Mouse (Mus musculus): ENCODE results near the gene Itgal.
"Not testable (repeated sequence)": the region's sequence is repeated elsewhere in the genome, so short reads cannot be mapped to it uniquely, and the experiment has no call there.

Gene Itgal

DNA sequence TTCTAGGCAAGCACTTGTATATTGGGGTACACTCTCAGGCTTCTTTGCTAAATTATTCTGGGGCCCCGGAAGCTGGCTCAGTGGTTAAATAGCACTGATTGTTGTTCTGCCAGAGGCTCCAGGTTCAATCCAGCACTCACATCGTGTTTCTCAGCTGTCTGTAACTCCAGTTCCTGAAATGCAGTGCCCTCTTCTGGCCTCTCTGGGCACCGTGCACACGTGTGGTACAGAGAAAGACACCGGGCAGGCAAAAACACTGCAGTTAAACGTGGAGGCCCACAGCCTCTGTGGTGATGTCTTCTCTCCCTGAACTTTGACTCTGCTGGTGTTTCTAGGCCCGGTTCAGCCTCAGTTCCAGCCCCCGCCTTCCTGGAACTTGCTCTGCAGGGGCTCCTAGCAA, 17.7 kb upstream of the Itgal start:
- peak; percentile 80 for DNase-seq (ENCODE audit: low read depth, low spot score)

DNA sequence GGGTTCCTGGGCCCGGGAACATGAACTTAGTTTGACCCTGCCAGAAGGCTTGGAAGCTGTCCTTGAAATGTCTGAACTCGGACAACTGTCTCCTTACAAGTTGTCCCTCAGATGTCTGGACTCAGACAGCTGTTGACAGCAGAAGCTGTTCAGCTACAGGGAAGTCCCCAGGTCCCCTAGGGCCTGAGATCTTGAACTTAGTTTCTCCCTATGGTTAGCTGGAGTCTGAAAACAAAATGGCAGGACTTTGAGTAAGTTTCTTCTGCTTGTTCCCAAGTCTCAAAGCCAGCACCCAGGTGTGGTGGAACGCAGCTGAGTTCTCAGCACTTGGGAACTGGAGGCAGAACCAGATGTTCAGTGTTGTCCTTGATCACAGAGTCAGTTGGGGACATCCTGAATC, 16.0 kb upstream of the Itgal start:
- DNase-seq (ENCODE audit: low read depth, low spot score), result no peak

DNA sequence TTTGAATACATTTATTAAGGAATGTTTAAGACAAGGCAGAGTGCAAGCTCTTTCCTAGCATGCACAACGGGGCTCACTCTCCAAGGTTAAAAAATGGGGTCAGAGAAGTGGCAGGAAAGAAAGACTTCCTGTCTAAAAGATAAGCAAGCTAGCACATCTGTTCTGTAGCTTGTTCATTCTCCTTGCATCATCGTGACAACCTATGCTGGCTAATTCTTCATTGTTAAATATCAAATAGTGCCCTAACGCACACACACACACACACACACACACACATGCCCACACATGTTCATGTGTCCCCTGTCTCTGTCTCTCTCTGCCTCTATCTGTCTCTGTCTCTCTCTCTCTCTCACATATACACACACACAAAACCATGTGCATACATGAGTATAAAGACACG, 14.9 kb upstream of the Itgal start:
- DNase-seq (ENCODE audit: low read depth, low spot score), result no peak

DNA sequence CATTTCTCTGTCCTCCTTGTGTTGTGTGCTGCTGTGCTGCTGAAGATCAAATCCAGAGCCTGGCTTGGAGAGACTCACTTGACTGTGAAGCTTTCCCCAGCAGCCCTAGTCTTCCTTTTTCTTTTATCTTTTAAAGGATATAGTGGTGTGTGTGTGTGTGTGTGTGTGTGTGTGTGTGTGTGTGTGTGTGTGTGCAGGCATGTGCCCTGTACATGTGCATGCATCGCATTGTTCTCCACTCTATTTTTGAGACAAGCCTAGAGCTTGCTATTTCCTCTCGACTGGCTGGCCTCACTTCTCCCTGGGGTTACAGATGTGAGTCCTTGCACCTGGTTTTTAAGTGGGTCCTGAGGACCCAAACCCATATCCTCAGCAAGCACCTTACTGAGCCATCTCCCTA, 13.9 kb upstream of the Itgal start:
- no peak for DNase-seq (ENCODE audit: low read depth, low spot score)

DNA sequence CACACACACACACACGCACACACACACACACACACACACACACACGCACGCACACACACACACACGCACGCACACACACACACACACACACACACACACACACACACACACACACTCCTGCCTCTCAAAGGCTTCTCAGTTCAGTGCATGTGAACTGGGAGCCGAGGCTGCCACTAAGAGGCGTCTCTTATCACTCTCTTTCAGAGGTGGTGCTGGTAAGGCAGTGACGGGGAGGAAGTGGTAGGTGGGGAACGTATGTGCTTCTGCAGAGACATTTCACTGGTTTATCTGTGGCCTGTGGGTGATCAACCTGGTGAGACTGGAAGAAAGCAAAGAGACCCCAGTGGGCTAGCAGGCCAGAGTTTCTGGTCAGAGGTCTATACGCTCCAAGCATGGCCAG, 10.9 kb upstream of the Itgal start:
- DNase-seq (ENCODE audit: low read depth, low spot score), result no peak

DNA sequence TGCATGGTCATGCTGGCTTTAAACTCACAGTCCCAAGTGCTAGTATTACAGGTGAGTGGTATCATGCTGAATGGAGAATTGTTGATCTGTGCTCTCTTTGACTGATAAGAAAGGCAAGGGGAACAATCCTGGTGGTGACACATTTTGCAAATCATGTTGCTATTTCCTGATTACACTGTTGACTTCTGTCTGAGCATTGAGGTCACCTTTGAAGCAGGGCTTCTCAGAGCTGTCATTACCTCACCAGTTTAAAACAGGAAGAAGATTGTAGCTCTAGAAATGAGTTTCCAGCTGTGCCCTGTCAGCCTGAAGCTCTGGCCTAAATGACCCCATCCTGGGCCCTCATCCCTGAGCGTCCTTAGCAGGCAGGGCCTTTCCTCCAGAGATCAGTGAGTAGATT, 8.1 kb upstream of the Itgal start:
- no peak for DNase-seq (ENCODE audit: low read depth, low spot score)

DNA sequence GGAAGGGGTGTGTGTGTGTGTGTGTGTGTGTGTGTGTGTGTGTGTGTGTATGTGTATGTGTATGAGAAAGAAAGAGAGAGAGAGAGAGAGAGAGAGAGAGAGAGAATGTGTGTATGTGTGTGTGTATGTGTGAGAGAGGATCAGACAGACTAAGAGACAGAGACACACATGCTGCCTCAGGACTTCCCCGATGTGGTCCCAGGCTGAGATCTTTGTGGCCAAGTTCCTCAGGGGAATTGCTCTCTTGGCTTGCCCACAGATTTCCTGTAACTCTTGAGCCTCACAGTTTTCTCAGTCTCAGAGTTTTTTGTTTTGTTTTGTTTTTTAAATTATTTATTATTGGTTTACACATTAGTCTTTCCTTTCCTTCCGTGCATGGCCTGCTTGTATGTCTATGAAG, 6.8 kb upstream of the Itgal start:
- no peak for DNase-seq (ENCODE audit: low read depth, low spot score)

DNA sequence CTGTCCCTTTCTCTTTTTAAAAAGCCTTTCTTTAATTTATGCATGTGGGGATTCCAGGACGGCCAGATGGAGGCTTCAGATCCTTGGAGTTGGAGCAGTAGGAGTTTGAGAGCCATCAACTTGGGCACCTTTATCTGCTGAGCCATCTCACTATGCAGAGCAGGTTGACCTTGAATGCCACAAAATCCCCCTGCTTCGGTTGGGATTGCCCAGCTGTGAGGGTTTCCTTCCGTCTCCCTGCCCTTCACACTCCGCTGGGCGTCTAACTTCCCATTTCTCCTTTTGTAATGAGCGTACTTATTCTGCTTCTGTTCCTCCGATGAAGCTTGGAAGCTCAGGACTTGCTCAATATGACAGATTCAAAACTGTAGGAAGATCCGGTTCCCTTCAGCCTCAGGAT, 5.9 kb upstream of the Itgal start:
- DNase-seq (ENCODE audit: low read depth, low spot score), result no peak

DNA sequence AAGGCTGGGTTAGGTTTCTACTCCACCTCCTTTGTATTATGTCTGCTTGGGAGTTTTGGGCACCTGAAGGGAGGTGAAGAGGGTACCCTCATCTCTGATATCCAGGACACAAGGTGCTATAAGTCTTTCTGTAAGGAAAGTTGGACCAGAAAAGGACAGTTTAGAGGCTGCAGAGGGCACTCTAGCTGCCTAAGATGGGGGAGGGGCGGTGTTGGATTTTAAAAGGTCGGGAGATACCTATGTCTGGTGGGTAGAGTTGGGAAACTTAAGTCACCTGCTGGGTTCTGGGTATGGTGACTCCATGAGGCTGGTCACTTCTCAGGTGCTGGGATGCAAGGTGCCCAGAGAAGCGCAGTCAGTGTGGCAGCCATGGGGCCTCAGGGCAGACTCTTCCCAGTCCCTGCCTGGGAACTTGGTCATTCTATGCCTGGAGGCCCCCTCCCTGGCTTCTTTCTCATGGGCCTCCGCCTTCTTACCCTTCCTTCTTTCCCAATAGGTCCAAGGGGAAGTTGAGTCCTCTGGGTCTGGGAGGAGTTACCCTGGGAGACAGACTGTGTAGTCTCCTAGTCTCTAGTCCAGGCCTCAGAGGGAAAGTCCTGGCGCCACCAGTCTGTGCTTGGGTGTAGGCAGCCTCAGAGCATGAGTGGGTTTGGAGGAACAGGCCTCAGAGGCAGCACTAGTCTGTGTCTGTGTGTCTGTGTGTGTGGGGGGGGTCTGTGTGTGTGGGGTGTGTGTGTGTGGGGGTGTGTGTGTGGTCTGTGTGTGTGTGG, 911 bp downstream of the Itgal start:
- DNase-seq (ENCODE audit: low read depth, low spot score), result no peak

DNA sequence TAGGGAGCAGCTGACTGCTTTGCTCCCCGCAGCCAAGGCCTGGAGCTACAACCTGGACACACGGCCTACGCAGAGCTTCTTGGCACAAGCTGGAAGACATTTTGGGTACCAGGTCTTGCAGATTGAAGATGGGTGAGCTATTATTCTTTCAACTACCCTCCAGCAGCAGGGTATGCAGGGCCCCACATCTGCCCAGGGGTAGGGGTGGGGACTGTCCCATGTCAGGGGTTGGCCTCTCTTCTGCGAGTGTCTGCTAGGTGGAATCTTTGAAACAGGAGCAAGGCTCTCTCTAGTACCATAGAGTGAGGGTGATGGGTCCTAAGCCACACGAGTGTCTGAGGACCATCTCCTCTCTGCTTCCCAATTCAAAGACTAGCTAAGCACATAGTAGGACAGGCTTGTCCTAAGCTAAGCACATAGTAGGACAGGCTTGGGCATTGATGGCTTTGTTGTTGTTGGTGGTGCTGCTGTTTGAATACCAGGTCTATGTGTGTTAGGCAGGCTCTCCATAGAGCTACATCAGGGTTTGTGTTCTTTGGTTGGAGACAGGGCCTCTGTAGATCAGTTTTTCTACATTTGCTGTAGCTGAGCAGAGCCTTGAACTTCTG, 1.6 kb downstream of the Itgal start:
- DNase-seq (ENCODE audit: low read depth, low spot score), result no peak

DNA sequence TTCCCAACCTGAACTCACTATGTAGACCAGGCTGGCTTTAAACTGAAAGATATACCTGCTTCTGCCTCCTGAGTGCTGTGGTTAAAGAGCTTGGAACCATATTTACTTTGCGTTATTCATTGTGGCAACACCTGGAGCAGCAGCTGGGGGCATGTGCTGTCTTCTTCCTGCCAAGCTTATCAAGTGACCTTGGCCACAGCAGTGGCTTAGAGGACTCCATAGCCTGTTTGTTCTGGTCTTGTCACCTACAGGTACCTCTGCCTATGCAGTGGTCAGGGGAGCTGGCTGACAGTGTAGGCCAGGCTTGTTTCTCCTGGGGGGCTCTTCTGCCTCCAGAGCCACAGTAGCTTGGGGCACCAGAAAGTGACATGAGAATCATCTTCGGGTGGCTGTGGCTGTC, 12.4 kb downstream of the Itgal start:
- DNase-seq (ENCODE audit: low read depth, low spot score), result no peak

DNA sequence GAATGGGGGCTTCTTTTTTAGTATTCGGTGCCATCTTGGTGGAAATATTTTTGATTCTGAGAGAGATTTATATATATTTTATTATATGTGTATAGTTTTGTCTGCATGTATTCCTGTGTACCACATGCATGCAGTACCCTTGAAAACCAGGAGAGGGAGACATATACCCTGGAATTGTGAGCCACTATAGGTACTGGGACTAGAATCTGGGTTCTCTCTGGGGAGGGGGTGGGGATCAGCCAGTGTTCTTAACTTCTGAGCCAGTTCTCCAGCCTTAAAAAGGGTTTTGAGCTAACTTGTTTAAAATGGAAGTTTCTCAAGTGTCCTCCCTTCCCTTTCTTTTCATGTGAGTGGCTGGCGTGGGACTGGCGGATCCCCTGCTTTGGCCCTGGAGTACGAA, 12.8 kb downstream of the Itgal start:
- DNase-seq (ENCODE audit: low read depth, low spot score), result peak; percentile 79

DNA sequence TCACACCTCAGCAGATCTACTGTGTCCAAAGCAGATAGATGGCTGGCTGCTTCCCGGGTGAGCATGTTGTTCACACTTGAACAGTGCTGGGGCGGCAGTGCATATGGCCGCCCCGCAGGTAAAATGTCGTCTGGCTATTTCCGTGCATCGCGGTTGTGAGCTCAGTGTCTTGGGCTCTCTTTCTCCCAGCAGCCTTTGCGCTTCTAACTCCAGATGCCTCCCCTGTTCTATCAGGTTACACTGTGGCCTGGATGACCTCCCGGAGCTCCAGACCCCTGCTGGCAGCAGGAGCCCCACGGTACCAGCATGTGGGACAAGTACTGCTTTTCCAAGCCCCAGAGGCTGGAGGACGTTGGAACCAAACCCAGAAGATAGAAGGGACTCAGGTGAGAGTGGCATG, 13.9 kb downstream of the Itgal start:
- DNase-seq (ENCODE audit: low read depth, low spot score), result peak; percentile 75

DNA sequence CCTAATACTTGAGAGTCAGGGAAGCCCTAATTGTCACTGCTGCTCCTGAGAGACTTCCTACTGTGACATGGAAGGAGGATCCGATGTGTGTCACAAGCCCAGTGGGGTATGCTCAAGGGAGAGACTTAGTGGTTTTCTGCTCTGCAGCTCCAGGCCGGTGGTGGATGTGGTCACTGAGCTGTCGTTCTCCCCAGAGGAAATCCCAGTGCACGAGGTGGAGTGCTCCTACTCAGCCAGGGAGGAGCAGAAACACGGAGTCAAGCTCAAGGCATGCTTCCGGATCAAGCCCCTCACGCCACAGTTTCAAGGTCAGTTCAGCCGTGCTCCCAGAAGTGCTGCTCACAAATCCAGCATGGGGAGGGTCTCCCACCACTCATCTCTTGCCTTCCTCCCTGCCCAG, 17.9 kb downstream of the Itgal start:
- no peak for DNase-seq (ENCODE audit: low read depth, low spot score)

DNA sequence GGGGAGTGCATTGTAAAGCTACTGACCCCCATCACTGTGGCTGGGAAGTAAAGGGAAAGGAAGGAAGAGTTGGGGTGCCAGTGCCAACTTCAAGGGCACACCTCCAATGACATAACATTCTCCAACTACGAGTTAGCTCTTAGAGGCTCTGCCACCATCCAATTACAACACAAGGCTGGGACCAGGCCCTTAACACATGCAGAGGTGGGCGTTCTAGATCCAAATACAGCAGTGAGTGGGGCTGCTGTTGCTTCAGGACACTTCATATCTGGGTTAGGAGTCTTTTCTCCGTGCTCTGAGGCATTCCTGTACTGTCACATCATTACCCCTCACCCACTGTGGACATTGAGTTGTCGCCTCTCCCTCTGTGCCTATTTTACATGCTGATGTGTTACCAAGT, 25.0 kb downstream of the Itgal start:
- no peak for DNase-seq (ENCODE audit: low read depth, low spot score)

DNA sequence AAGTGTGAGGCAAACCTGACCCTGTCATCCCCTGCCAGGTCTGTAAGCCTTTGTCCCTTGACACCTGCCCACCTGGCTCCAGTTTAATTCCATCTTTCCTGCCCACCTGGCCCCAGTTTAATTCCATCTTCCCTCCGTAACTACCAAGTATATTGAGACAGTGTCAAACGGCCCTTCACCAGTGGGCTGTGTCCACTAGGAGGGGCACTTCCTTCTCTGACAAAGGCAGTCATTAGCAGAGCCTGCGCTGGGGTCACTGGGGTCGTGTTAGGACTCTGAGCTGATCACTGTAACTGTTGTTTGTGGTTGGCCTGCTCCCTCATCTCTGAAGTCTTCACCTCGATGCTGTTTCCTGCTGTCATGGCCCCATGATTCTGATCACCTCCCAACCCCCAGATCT, 26.0 kb downstream of the Itgal start:
- DNase-seq (ENCODE audit: low read depth, low spot score), result peak; percentile 26

DNA sequence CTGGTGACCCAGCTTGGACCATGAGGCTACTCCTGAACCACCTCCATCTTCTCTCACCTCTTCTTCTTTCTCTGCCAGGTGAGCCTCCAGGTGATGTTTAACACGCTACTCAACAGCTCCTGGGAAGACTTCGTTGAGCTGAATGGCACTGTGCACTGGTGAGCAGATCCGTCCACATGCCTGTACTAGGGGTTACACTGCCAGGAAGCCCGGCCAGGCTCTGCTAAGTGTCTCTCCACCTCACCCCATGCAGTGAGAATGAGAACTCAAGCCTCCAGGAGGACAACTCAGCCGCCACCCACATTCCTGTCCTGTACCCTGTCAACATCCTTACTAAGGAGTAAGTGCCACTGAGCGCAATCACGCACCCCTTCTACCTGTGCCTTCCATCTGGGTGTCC, 28.9 kb downstream of the Itgal start:
- no peak for DNase-seq (ENCODE audit: low read depth, low spot score)

DNA sequence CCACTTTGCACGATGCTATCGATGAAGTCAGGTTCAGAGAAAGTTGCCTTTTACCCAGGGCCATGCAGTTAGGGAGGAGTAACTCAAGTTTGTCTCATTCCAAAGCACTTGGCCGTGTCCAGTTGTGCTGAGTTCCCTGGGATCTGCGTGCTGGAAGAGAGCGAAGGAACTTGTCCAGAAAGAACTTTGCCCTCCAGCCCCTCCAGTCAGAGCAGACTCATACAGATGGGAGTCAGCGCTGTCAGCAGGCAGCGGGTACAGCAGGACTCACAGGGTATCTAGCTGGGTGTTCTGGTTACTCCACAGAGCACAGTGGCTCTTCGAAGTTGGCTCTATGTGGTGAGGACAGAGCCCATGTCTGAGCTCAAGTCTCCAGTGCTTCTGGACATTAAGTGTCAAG, 29.5 kb downstream of the Itgal start:
- DNase-seq (ENCODE audit: low read depth, low spot score), result no peak

DNA sequence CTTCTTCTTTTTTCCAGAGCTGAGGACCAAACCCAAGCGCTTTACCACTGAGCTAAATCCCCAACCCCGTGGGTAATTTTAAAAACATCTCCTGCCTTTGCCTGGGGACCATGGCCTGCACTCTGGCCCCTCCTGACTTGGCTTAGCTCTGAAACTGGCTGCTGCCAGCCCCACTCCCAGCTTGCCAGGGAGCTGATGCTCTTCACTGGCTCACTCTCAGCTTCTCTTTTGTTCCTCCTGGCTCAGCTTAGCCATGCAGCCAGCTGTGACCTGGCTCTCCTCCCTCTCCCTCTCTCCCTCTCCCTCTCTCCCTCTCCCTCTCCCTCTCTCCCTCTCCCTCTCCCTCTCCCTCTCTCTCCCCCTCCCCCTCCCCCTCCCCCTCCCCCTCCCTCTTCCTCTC, 30.6 kb downstream of the Itgal start:
- no peak for DNase-seq (ENCODE audit: low read depth, low spot score)

DNA sequence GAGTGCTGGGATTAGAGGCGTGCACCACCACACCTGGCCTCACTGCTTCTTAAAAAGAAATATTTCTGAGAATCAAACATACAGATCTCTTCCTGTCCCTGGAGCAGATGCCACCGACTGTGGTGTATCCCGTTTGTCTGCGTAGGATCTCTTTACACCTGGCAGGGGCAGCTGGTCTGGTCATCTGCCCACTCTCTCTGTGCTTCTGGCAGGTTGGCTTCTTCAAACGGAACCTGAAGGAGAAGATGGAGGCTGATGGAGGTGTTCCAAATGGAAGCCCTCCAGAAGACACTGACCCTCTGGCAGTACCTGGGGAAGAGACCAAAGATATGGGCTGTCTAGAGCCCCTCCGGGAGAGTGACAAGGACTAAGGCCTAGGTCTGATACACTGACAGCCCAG, 37.2 kb downstream of the Itgal start:
- DNase-seq (ENCODE audit: low read depth, low spot score), result no peak

DNA sequence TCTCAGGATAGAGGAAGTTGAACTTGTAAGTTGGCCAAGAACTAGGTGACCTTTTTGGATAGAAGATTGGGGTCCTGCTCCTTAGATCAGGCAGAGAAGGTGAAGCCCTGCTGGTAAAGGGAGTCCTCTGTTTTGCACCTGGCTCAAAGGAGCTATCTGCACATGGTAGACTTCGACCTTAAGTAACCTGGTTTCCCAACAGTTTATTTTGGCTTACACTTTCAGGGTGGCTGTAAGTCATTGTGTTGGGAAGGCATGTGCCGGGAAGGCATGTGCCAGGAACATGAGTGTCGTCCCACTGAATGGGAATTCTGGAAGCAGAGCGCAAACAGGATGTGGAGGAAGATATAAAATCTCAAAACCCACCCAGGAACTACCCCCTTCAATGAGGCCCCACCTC, 39.5 kb downstream of the Itgal start:
- DNase-seq (ENCODE audit: low read depth, low spot score), result no peak

DNA sequence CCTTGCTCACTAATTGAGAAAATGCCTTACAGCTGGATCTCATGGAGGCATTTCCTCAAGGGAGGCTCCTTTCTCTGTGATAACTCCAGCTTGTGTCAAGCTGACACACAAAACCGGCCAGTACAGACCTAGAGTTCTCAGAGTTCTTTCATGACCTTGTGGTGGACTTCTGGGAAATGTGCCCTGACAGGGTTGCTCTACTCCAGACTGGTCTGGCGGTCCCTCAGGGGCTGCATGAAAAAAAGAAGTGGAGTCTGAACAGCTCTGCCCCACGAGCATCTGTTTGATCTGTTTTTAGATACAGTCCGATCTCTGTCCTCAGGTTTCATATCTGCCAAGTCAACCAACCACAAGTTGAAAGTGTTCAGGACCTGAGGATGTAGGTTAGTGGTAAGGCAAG, 41.6 kb downstream of the Itgal start:
- no peak for DNase-seq (ENCODE audit: low read depth, low spot score)

DNA sequence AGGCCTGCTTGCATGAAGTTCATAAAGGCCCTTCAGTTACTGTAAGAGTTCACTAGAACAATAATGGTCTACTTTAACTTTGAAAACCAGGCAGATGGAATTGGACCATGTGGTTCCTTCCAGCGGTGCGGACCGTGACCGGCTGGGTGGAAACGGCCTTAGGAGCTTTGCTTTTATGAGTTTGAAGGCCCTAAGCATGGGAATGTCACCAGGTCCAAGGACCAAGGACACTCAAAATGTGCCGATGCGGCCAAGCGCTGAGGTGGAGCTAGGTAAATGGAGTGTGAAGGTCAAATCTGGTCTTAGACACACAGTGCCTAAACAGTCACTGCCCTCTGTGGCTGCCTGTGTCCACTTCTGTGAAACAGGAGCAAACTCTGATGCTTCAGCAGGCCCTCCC, 45.3 kb downstream of the Itgal start:
- DNase-seq (ENCODE audit: low read depth, low spot score), result no peak

DNA sequence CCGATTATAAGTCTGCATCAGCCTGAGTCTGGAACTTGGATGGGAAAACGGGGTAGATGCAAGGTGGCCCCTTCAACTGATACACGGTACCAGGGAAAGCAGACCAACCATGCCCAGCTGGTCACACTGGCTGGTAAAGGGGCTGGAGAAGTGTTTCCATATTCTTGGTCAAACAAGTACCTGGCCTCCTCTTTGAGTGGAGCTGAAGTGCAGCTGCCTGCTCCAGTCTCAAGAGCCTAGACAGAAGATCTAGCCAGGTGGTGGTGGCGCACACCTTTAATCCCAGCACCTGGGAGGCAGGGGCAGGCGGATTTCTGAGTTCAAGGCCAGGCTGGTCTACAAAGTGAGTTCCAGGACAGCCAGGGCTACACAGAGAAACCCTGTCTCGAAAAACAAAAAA, 45.8 kb downstream of the Itgal start:
- DNase-seq (ENCODE audit: low read depth, low spot score), result not testable (repeated sequence)

Data from ZHBTc4 (cell line).